Mouse (Mus musculus) liver, embryonic 13.5 days (tissue): ENCODE results near the gene Zfp992. TPM values are rescaled to one million over a fixed set of nuclear protein-coding genes. Genes with fewer than 3 reads are reported as not detected.
A peak's percentile ranks its signal among the peaks of the same experiment; 100 is the strongest.
"Not testable (repeated sequence)": the region's sequence is repeated elsewhere in the genome, so short reads cannot be mapped to it uniquely, and the experiment has no call there.

Source experiments
- ATAC-seq: fragments of 200-750 bp; cut with Nextera tagmentation; 2 replicates; pipeline ENCODE4 v1.8.0; 2017; ENCODE audit warnings: low read depth, mild to moderate bottlenecking, moderate number of reproducible peaks, moderate library complexity
- DNase-seq: peaks from one replicate; pipeline ENCODE4 v3.0.0; 2022
- H3K27ac ChIP-seq: fragments of 300-500 bp; sonication (generic); 2 replicates; pipeline ENCODE4 v1.5.1; 2015; ENCODE audit warnings: moderate library complexity, mild to moderate bottlenecking, inconsistent platforms
- H3K27me3 ChIP-seq: fragments of 300-500 bp; sonication (generic); 2 replicates; pipeline ENCODE4 v1.6.1; 2015; ENCODE audit warnings: mild to moderate bottlenecking, inconsistent platforms
- H3K36me3 ChIP-seq: fragments of 300-500 bp; sonication (generic); 2 replicates; pipeline ENCODE4 v1.6.1; 2015; ENCODE audit warnings: mild to moderate bottlenecking, inconsistent platforms
- H3K4me1 ChIP-seq: fragments of 300-500 bp; sonication (generic); replicated peaks from 2 replicates; pipeline ENCODE4 v1.6.1; 2015; ENCODE audit warnings: inconsistent platforms
- H3K4me2 ChIP-seq: fragments of 300-500 bp; sonication (generic); 2 replicates; pipeline ENCODE4 v1.6.1; 2015; ENCODE audit warnings: inconsistent platforms, mild to moderate bottlenecking, moderate library complexity
- H3K4me3 ChIP-seq: fragments of 300-500 bp; sonication (generic); replicated peaks from 2 replicates; pipeline ENCODE4 v1.5.1; 2015; ENCODE audit warnings: mild to moderate bottlenecking, inconsistent platforms
- H3K9ac ChIP-seq: fragments of 300-500 bp; sonication (generic); 2 replicates; pipeline ENCODE4 v1.6.1; 2015; ENCODE audit warnings: mild to moderate bottlenecking, inconsistent platforms
- H3K9me3 ChIP-seq: fragments of 300-500 bp; sonication (generic); replicated peaks from 2 replicates; pipeline ENCODE4 v1.6.1; 2016; ENCODE audit warnings: inconsistent platforms
- WGBS: fragments of 180-500 bp; shearing (Covaris S2); methylation state at CpG from one replicate; pipeline ENCODE4 v1.1.7; 2015; ENCODE audit not compliant: insufficient replicate concordance; 5-methylcytosine and 5-hydroxymethylcytosine counted together
- polyA plus RNA-seq: library from polyadenylated mRNA; unstranded; fragments of >200 nt; fragmentation: Nextera tagmentation; extraction: Ambion mirVana; gene quantifications from 2 replicates; pipeline ENCODE4 v1.2.1, GENCODE M21; 2015

Gene Zfp992
- polyA plus RNA-seq, 1 experiment from 2014 or later, result 3.0 TPM

GRCm38 (mm10) chr4:146476260-146476659 is 27.4 kb downstream of the Zfp992 start:
- not testable (repeated sequence) for H3K36me3 ChIP-seq, H3K4me2 ChIP-seq, H3K9ac ChIP-seq, DNase-seq, H3K4me3 ChIP-seq, H3K27me3 ChIP-seq, H3K4me1 ChIP-seq, H3K27ac ChIP-seq, ATAC-seq
- peaks cover 33% of the 10 kb centered on the region for H3K9me3 ChIP-seq
- WGBS, result 86% methylated on average over 2 of the region's 2 CpGs

DNA sequence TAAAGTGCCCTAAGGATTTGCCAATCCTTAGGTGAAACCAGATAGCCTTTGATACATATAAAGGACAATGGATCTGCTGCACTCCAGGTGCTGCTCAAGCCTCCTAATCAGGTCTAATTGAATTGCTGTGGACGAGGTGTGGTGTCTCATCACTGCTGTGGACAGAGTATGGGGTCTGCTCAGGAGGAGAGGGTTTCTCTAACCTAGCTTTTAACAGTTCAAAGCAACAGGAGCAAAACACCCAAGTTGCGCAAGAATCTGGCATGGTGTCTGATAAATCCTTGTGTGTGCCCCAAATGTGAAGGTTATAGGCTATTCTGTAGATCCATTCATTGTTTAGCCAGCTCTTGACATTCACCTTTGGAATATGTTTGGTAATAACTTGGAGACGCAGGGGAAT is 28.1 kb downstream of the Zfp992 start:
- H3K4me2 ChIP-seq, H3K9ac ChIP-seq, ATAC-seq, H3K36me3 ChIP-seq, H3K4me1 ChIP-seq, H3K4me3 ChIP-seq, H3K27me3 ChIP-seq, H3K27ac ChIP-seq, DNase-seq: not testable (repeated sequence)
- WGBS, result 59% methylated on average over 3 of the region's 3 CpGs
- peaks cover 38% of the 10 kb centered on the region for H3K9me3 ChIP-seq

DNA sequence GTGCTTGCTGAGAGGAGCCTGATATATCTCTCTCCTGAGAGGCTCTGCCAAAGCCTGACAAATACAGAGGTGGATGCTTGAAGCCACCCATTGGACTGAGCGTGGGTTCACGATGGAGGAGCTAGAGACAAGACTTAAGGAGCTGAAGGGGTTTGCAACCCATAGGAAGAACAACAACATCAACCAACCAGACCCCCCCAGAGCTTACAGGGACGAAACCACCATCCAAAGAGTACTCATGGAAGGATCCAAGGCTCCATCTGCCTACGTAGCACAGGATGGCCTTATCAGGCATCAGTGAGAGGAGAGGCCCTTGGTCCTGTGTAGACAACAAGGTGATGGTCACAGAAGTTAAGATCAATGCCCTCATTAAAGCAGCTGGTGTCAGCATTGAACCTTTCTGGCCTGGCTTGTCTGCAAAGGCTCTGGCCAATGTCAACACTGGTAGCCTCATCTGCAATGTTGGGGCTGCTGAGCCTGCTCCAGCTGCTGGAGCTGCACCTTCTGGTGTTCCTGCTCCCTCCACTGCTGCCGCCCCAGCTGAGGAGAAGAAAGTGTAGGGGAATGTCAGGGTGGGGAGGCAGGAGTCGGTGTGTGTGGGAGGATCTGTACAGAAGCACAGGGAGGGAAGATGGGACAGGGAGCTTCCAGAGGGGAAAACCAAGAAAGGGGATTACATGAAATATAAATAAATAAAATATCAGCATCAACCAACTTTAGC is 31.7 kb downstream of the Zfp992 start:
- not testable (repeated sequence) for H3K36me3 ChIP-seq, DNase-seq, H3K4me3 ChIP-seq, H3K9ac ChIP-seq, H3K4me1 ChIP-seq, H3K27me3 ChIP-seq, H3K4me2 ChIP-seq, H3K27ac ChIP-seq
- WGBS, result 52% methylated on average over 6 of the region's 6 CpGs
- H3K9me3 ChIP-seq, result peaks cover 64% of the 10 kb centered on the region
- ATAC-seq, result peak; percentile 39

GRCm38 (mm10) chr4:146482546-146482945 is 33.7 kb downstream of the Zfp992 start:
- not testable (repeated sequence) for H3K27me3 ChIP-seq, DNase-seq, ATAC-seq, H3K4me2 ChIP-seq, H3K4me1 ChIP-seq, H3K36me3 ChIP-seq, H3K4me3 ChIP-seq, H3K9ac ChIP-seq, H3K27ac ChIP-seq
- 72% methylated on average over 10 of the region's 10 CpGs for WGBS
- H3K9me3 ChIP-seq, result peaks cover 55% of the 10 kb centered on the region

GRCm38 (mm10) chr4:146483571-146484280 is 34.9 kb downstream of the Zfp992 start:
- DNase-seq, H3K4me1 ChIP-seq, H3K4me3 ChIP-seq, H3K36me3 ChIP-seq, H3K27me3 ChIP-seq, H3K4me2 ChIP-seq, H3K9ac ChIP-seq, H3K27ac ChIP-seq: not testable (repeated sequence)
- H3K9me3 ChIP-seq, result peaks cover 49% of the 10 kb centered on the region
- WGBS, result 56% methylated on average over 13 of the region's 13 CpGs
- ATAC-seq, result peak; percentile 56

- not testable (repeated sequence) for H3K4me1 ChIP-seq, DNase-seq, H3K36me3 ChIP-seq, H3K27ac ChIP-seq, H3K4me2 ChIP-seq, H3K27me3 ChIP-seq, ATAC-seq, H3K9ac ChIP-seq, H3K4me3 ChIP-seq
- peaks cover 50% of the 10 kb centered on the region for H3K9me3 ChIP-seq
These were observed 35.9 kb downstream of the Zfp992 start for GRCm38 (mm10) chr4:146484676-146485075.

- H3K36me3 ChIP-seq, ATAC-seq, DNase-seq, H3K4me1 ChIP-seq, H3K9ac ChIP-seq, H3K4me2 ChIP-seq, H3K27ac ChIP-seq, H3K27me3 ChIP-seq, H3K4me3 ChIP-seq: not testable (repeated sequence)
- peaks cover 49% of the 10 kb centered on the region for H3K9me3 ChIP-seq
- WGBS, result 53% methylated on average over 6 of the region's 6 CpGs
These were observed 36.5 kb downstream of the Zfp992 start for GRCm38 (mm10) chr4:146485183-146485939.

GRCm38 (mm10) chr4:146486753-146487152 is 37.9 kb downstream of the Zfp992 start:
- WGBS, result 46% methylated on average over 1 of the region's 1 CpGs
- not testable (repeated sequence) for H3K27me3 ChIP-seq, H3K9ac ChIP-seq, H3K4me3 ChIP-seq, H3K36me3 ChIP-seq, ATAC-seq, H3K4me2 ChIP-seq, H3K4me1 ChIP-seq, DNase-seq, H3K27ac ChIP-seq
- peaks cover 45% of the 10 kb centered on the region for H3K9me3 ChIP-seq

DNA sequence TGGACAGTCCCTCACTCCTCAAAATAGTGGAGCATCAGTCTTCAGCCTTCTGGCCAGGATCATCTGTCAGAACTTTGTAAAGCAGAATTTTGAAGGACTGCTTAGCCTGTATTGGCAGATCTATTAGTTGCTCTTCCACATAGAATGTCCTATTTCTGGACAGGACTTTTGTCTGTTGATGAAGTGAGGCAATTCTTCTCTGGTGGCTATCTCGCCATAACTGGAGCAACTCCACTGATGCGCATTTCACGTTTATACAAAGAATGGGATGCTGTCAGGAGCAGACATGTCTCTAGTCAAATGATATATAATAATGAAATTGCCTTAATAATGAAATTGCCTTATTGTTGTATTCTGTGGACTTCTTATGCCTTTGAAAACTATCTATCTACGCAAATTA is 40.4 kb downstream of the Zfp992 start:
- not testable (repeated sequence) for H3K4me2 ChIP-seq

DNA sequence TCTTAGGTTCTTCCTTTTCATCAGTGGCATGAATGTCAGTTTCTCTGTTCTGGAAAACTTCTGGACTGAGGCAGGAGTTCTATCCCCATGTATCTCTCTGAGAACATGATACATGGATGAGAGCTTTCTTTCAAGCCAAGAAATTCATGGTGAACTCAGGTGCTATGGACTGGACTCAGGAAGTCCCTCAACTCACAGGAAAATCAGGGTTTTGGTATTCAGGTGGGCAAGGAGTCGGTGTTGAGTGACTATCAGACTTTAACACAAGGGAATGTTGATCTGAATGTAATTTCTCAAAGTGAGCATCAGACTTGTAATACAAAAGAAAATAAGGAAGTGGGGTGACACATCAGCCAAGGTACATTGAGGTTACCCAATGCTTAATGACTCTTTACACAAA is 43.2 kb downstream of the Zfp992 start:
- H3K9me3 ChIP-seq, result peaks cover 27% of the 10 kb centered on the region
- H3K4me1 ChIP-seq, H3K36me3 ChIP-seq, ATAC-seq, H3K27me3 ChIP-seq, H3K27ac ChIP-seq, H3K9ac ChIP-seq, DNase-seq, H3K4me3 ChIP-seq, H3K4me2 ChIP-seq: not testable (repeated sequence)
- 53% methylated on average over 1 of the region's 1 CpGs for WGBS

More for the DNA sequence above, 40.4 kb downstream of the Zfp992 start:
- not testable (repeated sequence) for DNase-seq, H3K4me3 ChIP-seq, H3K9ac ChIP-seq, H3K27ac ChIP-seq, H3K36me3 ChIP-seq, ATAC-seq, H3K4me1 ChIP-seq, H3K27me3 ChIP-seq
- peaks cover 40% of the 10 kb centered on the region for H3K9me3 ChIP-seq
- WGBS, result 60% methylated on average over 4 of the region's 4 CpGs

DNA sequence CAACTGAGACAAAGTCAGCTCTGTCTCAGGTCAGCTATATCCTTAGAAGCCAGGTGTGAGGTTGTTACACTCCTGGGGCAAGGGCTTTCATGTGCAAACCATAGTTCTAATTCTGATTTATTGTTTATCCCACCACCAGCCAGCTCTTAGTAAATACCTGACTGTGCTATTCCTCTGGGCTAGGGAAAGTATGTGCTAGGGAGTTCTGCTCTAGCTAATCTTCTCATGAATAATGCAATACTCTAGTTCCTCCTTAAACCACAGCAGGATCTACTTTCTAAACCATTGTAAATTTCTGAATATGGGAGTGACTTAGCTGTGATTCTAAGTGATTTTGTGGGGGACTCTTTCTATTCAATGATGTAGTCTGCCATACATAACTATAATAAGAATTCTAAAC is 43.6 kb downstream of the Zfp992 start:
- H3K9me3 ChIP-seq, result peaks cover 29% of the 10 kb centered on the region

More for the DNA sequence above, 43.6 kb downstream of the Zfp992 start:
- Histone ChIP-seq H3K9ac (no peak overlapping the region), H3K4me3 (no peak overlapping the region), H3K4me2 (no peak overlapping the region), H3K27me3 (no peaks in the 10 kb centered on the region), H3K27ac (no peak overlapping the region), H3K4me1 (no peaks in the 10 kb centered on the region), H3K36me3 (no peaks in the 10 kb centered on the region)
- DNase-seq (no peak), ATAC-seq (no peak)
